ENCODE assay signal across 8 mouse cellular contexts in the genomic region with DNA sequence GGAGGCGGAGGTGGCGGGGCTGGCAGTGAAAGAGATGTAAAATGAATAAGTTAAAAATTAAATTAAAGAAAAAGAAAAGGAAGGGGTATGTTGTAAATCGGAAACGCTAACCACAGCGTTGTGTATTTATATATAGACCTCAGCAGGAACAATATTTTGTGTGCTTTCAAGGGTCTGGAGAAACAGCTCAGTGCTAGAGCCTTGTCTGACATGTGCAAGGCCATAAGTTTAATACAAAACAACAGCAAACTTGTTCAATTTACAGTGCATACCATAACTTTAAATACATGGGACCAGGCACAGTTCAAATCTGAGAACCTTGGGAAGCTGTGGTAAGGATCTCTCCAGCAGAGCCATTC. TPM values are rescaled to one million over a fixed set of nuclear protein-coding genes. Genes with fewer than 3 reads are reported as not detected.
DNase-seq lines count a peak whose midpoint lies in the region; ATAC-seq and TF ChIP-seq lines count a peak whose summit lies in the region.

No protein-coding gene starts in this region.

- WGBS in kidney, postnatal 0 days: under 1% methylated on average over 5 of the region's 5 CpGs
- 0% methylated on average over 5 of the region's 5 CpGs for WGBS in hindbrain, embryonic 15.5 days
- 1% methylated on average over 5 of the region's 5 CpGs for whole genome bisulfite sequencing in midbrain, postnatal 0 days

- TF ChIP-seq CTCF in kidney, postnatal 0 days (IDR thresholded peaks at IDR 0.05; ENCODE audit: low read depth): no peak
- TF ChIP-seq CTCF in bone marrow macrophage, adult 2 months (IDR thresholded peaks at IDR 0.05; ENCODE audit: low read depth, low read length): no peak
- no peak for TF ChIP-seq CTCF in midbrain, postnatal 0 days (IDR thresholded peaks at IDR 0.05)

- no peaks in the 10 kb centered on the region for H3K27me3 ChIP-seq in kidney, postnatal 0 days (ENCODE audit: insufficient read depth, low read length)
- no peaks in the 10 kb centered on the region for H3K27me3 ChIP-seq in hindbrain, embryonic 15.5 days
- no peaks in the 10 kb centered on the region for H3K27me3 ChIP-seq in midbrain, postnatal 0 days (ENCODE audit: insufficient read depth, low read length)

- DNase-seq in kidney, postnatal 0 days (ENCODE audit: low spot score): no peak
- no peak for DNase-seq in kidney, postnatal 25 days
- DNase-seq in midbrain, postnatal 0 days (ENCODE audit: low spot score): no peak
- no peak for DNase-seq in embryo, embryonic 11 days
- no peak for DNase-seq in adipocyte (ENCODE audit: low spot score)
- DNase-seq in c-Kit-positive CD71-positive TER-119-positive erythroid progenitor cells, embryonic 14.5 days (ENCODE audit: low spot score): no peak

- peak overlapping the region; percentile 90 for H3K4me2 ChIP-seq in kidney, postnatal 0 days (ENCODE audit: low read length)
- H3K4me2 ChIP-seq in hindbrain, embryonic 15.5 days: peak overlapping the region; percentile 72
- peak overlapping the region; percentile 84 for H3K4me2 ChIP-seq in midbrain, postnatal 0 days (ENCODE audit: low read depth, low read length, poor library complexity, severe bottlenecking)

- H3K9ac ChIP-seq in kidney, postnatal 0 days (ENCODE audit: low read depth, low read length): peak overlapping the region; percentile 83; the same call in 1 of the 2 replicates
- peak overlapping the region; percentile 61; the same call in 1 of the 2 replicates for H3K9ac ChIP-seq in hindbrain, embryonic 15.5 days
- H3K9ac ChIP-seq in midbrain, postnatal 0 days (replicated peaks; ENCODE audit: low read length, poor library complexity, severe bottlenecking): no peak overlapping the region

- no peak for TF ChIP-seq POLR2A in bone marrow macrophage, adult 2 months (IDR thresholded peaks at IDR 0.05; ENCODE audit: borderline replicate concordance, low read depth, low read length)

- H3K9me3 ChIP-seq in kidney, postnatal 0 days (replicated peaks; ENCODE audit: low read length): no peaks in the 10 kb centered on the region
- H3K9me3 ChIP-seq in hindbrain, embryonic 15.5 days: no peaks in the 10 kb centered on the region
- H3K9me3 ChIP-seq in midbrain, postnatal 0 days (ENCODE audit: low read length): no peaks in the 10 kb centered on the region

- peak overlapping the region; percentile 73 for H3K4me3 ChIP-seq in kidney, postnatal 0 days (replicated peaks; ENCODE audit: low read depth, low read length)
- peak overlapping the region; percentile 65; the same call in 1 of the 2 replicates for H3K4me3 ChIP-seq in bone marrow macrophage, adult 2 months (ENCODE audit: insufficient read depth, low read length)
- H3K4me3 ChIP-seq in hindbrain, embryonic 15.5 days: peak overlapping the region; percentile 74
- H3K4me3 ChIP-seq in midbrain, postnatal 0 days (ENCODE audit: low read depth, low read length): peak overlapping the region; percentile 72

- H3K36me3 ChIP-seq in kidney, postnatal 0 days (ENCODE audit: insufficient read depth, low read length): peaks cover 12% of the 10 kb centered on the region
- peaks cover 17% of the 10 kb centered on the region for H3K36me3 ChIP-seq in hindbrain, embryonic 15.5 days
- peaks cover 13% of the 10 kb centered on the region for H3K36me3 ChIP-seq in midbrain, postnatal 0 days (ENCODE audit: insufficient read depth, low read length)

- H3K4me1 ChIP-seq in kidney, postnatal 0 days (replicated peaks; ENCODE audit: insufficient read depth, low read length): peaks cover 8% of the 10 kb centered on the region; the same call in 1 of the 2 replicates
- H3K4me1 ChIP-seq in bone marrow macrophage, adult 2 months (ENCODE audit: control insufficient read depth, insufficient read depth, low read length): peaks cover 10% of the 10 kb centered on the region
- peaks cover 23% of the 10 kb centered on the region for H3K4me1 ChIP-seq in hindbrain, embryonic 15.5 days (replicated peaks)
- peaks cover 7% of the 10 kb centered on the region; the same call in 1 of the 2 replicates for H3K4me1 ChIP-seq in midbrain, postnatal 0 days (ENCODE audit: insufficient read depth, low read length)

- ATAC-seq in kidney, postnatal 0 days (replicated peaks; ENCODE audit: low FRiP score, low read depth): no peak
- ATAC-seq in hindbrain, embryonic 15.5 days (ENCODE audit: low FRiP score, low read depth): peak; percentile 54; the same call in 1 of the 2 replicates
- ATAC-seq in midbrain, postnatal 0 days (ENCODE audit: low FRiP score): peak; percentile 38; the same call in 1 of the 2 replicates

- H3K27ac ChIP-seq in kidney, postnatal 0 days: no peak overlapping the region
- H3K27ac ChIP-seq in bone marrow macrophage, adult 2 months (ENCODE audit: insufficient read depth, low read depth, low read length): peak overlapping the region; percentile 37; the same call in 1 of the 2 replicates
- H3K27ac ChIP-seq in hindbrain, embryonic 15.5 days (replicated peaks): peak overlapping the region; percentile 60
- H3K27ac ChIP-seq in midbrain, postnatal 0 days (ENCODE audit: low read depth, low read length): no peak overlapping the region

RNA-seq across cellular contexts. Expression of a gene that starts 0.5 kb away (rescaled TPM):
- 20.9 and 22.1 TPM in 2 replicates for polyA plus RNA-seq in kidney, postnatal 0 days (2015; fragmentation: Nextera tagmentation; extraction: Ambion mirVana)
- polyA plus RNA-seq in bone marrow macrophage, adult 2 months (2012; ENCODE audit: insufficient read depth, insufficient read length, missing spikeins): 6.4 and 8.0 TPM in 2 replicates
- 14.6 and 16.1 TPM in 2 replicates for polyA plus RNA-seq in hindbrain, embryonic 15.5 days (2015; fragmentation: Nextera tagmentation; extraction: Ambion mirVana)
- total RNA-seq in midbrain, postnatal 0 days (2014; rRNA removed): 14.3 and 17.5 TPM in 2 replicates
- polyA plus RNA-seq in midbrain, postnatal 0 days (2015; fragmentation: Nextera tagmentation; extraction: Ambion mirVana): 13.0 and 13.1 TPM in 2 replicates

RNA-seq across cellular contexts. Expression of a gene that starts 41.9 kb away (rescaled TPM):
- 24.3 and 25.2 TPM in 2 replicates for polyA plus RNA-seq in kidney, postnatal 0 days (2015; fragmentation: Nextera tagmentation; extraction: Ambion mirVana)
- 18.9 and 21.2 TPM in 2 replicates for polyA plus RNA-seq in bone marrow macrophage, adult 2 months (2012; ENCODE audit: insufficient read depth, insufficient read length, missing spikeins)
- 8.0 and 8.1 TPM in 2 replicates for polyA plus RNA-seq in hindbrain, embryonic 15.5 days (2015; fragmentation: Nextera tagmentation; extraction: Ambion mirVana)
- 3.8 and 4.8 TPM in 2 replicates for total RNA-seq in midbrain, postnatal 0 days (2014; rRNA removed)
- 4.8 and 4.9 TPM in 2 replicates for polyA plus RNA-seq in midbrain, postnatal 0 days (2015; fragmentation: Nextera tagmentation; extraction: Ambion mirVana)

RNA-seq across cellular contexts. Expression of a gene that starts 46.1 kb away (rescaled TPM):
- 18.1 and 20.1 TPM in 2 replicates for polyA plus RNA-seq in kidney, postnatal 0 days (2015; fragmentation: Nextera tagmentation; extraction: Ambion mirVana)
- polyA plus RNA-seq in bone marrow macrophage, adult 2 months (2012; ENCODE audit: insufficient read depth, insufficient read length, missing spikeins): 12.8 and 13.8 TPM in 2 replicates
- 11.1 and 11.5 TPM in 2 replicates for polyA plus RNA-seq in hindbrain, embryonic 15.5 days (2015; fragmentation: Nextera tagmentation; extraction: Ambion mirVana)
- total RNA-seq in midbrain, postnatal 0 days (2014; rRNA removed): 21.4 and 21.6 TPM in 2 replicates
- polyA plus RNA-seq in midbrain, postnatal 0 days (2015; fragmentation: Nextera tagmentation; extraction: Ambion mirVana): 17.7 and 18.2 TPM in 2 replicates

Comparison
In these comparisons a context has a peak if more than half of its experiments do, and no peak if none do; other contexts are left out.
1. H3K27ac ChIP-seq: peak in bone marrow macrophage, adult 2 months (single experiment) and hindbrain, embryonic 15.5 days (single experiment); none in kidney, postnatal 0 days (single experiment) and midbrain, postnatal 0 days (single experiment).
2. Peak in every context shown above with its lines, with median percentiles within 50 percentile points of each other: H3K4me2 ChIP-seq and H3K4me3 ChIP-seq.